Mouse (Mus musculus): ENCODE data around the gene Slc3a1. TPM values are rescaled to one million over a fixed set of nuclear protein-coding genes. Genes with fewer than 3 reads are reported as not detected.

The Slc3a1 gene
- total RNA-seq, 2 experiments from 2014 or later, result 0.17 to 0.23 TPM

DNA sequence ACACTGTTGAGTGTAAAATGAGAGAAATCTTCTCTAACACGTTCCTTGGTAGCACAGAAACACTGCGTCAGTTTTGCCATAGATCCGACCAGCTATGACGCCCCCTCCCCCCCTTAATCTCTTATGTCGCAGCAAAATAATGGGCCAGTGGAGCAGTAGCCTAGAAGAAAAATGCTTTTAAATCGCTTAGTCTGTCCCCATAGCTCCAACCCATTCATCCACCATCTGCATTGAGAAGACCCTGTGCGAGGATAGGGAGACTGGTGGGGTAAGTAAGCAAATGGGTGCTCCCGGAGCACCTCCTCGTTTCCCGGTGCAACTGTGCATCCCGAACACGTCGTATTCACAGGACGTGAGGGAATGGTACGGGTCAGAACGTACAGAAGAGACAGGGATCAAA, 61.4 kb downstream of the Slc3a1 start:
- DNase-seq, result peak in 1 of 2 experiments; percentile 8

DNA sequence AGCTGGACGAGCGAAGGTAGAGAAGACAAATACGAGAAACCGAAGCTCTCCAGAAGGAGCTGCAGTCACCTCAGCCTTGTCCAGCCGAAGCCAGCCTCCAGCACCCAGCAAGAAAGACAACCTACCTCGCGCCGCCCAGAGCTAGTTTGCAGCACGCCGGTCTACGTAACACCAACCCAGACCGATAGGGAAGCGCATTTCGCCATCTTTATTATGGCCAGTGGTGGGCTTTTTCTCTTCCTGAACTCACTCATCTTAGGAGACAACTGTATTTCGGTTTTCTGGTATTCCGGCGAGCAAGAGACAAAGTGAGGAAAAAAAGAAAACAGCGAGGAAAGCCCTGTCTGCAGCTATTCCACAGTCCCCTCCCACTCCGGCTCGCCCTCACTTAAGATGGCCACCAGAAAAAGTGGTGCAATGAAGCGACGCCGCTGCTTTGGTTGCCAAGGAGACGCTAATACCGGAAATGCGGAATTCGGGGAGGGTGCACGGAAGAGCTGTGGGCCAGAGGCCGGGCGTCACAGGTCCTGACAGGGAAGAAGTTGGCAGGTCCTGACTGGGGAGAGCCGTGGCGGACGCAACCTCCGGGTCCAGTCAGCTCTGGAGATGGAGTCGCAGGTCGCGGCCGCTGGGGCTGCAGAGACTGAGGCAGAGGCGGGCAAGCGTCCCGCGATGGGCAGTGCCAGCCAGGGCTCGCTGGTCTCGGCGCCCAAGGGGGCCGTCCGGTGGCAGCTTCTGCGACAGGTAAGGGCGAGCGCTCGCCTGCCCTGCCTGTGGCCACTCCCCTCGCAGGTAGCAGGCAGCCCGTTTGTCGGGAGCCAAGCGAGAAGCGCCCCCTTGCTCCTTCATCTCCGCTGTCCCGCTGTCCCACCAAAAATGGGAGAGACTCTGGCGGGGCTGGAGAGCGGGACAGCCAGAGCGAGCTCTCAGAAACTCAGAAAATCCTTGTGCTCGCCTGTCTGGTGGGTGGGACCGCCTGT, 62.2 kb downstream of the Slc3a1 start, which contains the start of the genes Prepl and Camkmt:
Prepl (minus strand) TSS at position 122 of the 980 bp plus-strand sequence.
Camkmt (plus strand) TSS at position 433 of the 980 bp plus-strand sequence.
- DNase-seq, result peak; percentile 96 to 97

DNA sequence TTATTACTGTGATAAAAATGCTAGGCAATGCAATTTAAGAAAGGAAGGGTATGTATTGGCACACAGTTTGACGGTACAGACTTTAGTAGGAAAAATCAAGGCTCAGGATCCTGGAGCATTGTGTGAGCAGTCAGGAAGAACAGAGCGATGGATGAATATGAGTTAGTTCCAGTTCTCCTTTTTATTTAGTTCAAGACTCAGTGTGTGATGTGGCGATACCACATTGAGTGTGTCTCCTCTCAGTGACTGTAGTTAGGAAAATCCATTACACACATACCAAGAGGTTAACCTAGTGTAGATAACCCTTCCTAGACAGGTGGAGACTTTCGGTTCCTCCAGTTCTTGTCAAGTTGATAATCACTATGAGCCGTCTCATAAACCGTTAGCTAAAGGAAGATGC, 63.6 kb downstream of the Slc3a1 start:
- no peak for DNase-seq

DNA sequence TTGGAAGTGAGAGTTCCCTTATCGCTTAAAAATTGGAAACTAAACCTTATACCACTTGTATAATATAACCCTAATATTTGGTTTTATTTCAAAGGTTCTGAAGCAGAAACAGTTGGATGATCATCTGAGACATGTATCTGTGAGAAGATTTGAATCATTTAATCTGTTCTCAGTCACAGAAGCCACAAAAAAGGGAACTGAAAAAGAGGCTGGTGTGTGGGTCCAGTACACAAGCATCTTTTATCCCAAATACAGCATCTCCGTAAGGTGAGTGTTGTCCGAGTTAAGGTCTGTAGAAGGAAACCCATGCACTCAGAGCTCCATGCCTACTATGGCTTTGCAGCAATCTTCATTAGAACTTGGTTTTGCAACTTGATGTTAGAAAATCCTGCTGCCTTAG, 68.2 kb downstream of the Slc3a1 start:
- DNase-seq, result no peak

DNA sequence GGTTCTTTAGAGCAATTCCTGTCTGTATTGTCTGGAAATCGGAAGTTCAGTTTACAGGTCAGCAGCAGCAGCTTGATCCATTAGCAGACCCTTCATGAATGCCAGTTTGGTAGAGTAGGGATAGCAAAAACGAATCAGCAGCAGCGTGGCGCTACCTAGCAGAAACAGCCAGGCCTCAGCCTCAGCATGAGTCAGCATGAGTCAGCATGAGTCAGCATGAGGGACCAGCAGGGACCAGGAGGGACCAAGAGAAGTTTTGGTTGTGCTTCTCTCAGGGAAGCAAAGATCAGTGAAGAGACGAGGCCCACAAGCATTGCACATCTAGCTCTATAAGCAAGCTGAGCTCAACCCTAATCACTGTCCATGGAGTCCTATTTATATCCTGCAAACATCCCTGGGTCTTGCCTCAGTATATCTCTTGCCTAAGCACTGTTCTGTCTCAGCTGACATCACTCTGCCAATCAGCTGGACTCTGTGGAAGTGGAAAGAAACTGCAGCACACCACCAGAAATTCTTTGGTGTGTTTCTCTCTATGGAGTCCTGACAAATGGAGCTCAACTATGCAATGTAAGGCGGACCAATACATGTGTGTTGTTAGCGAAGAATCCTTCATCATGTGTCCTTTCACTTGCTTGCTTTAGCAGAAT, 70.6 kb downstream of the Slc3a1 start:
- DNase-seq, result no peak

DNA sequence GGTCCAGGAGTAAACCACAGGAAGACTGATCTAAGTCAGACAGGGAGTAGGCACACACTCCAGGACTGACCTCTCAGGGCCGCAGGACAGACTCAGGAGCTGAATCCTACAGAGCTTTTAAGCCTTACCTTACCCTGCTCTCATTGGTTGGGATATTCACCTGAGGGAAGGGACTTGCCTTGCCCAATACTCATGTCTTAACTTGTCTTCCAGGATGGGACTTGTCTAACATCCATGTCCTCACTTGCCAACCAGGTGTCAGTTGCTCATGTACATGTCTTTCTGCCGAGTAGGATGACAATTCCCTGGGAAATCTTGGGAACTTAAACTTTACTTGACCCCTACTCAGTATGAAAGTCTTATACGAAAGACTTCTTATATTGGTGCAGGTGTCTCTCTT, 72.1 kb downstream of the Slc3a1 start:
- DNase-seq, result no peak

DNA sequence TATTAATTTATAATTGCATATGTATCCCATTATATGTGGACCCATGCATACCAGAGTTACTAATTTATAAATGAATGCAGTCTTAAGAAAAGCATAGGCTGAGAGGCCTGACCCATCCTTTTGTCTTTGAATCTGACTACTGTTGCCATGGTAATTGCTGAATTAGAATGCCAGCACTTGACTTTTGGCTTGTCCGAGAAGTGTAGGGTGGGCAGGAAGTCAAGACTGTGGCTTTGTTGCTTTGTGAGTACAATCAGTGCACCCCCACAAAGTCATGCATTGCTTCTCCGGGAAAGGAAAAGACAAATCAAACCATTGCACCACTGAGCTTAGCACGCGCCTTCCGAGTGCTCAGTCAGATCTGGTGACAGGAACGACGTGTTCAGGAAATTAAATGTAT, 73.6 kb downstream of the Slc3a1 start:
- DNase-seq, result no peak

DNA sequence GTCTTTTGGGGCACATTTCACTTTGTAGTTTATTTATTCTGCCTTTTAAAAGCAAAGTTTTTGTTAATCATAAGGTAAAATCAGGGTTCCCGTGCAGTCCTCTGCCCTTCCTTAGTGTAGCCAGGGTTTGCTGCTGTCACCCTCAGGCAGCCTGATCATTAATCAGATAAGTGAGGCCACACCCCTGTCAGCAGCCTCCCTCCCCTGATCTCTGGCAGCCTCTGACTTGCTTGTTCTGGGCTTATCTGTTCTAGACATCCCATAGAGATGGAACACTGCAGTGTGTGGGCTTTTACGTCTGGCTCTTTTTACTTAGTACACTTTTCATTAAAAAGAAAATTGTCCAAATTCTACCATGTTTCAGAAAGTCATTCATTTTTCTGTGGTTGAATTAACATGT, 75.1 kb downstream of the Slc3a1 start:
- peak; percentile 14 to 55 for DNase-seq

DNA sequence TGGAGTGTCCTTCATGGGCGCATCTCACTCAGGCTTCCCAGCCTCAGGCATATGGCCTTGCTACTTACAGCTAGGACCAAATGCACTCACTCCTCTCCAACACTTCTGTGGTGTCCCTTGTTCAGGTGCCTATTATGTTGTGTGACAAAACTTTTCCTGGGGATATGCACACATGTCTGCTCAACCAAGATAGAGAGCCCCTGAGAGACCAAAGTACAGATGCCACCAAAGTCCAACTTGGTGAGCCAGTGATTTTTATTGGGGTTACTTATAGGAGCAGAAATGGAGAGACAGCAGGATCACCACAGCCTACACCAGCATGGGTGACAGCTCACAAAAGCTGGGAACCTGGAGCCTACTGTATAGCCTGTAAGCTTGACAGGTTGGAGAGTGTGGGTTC, 82.5 kb downstream of the Slc3a1 start:
- no peak for DNase-seq

DNA sequence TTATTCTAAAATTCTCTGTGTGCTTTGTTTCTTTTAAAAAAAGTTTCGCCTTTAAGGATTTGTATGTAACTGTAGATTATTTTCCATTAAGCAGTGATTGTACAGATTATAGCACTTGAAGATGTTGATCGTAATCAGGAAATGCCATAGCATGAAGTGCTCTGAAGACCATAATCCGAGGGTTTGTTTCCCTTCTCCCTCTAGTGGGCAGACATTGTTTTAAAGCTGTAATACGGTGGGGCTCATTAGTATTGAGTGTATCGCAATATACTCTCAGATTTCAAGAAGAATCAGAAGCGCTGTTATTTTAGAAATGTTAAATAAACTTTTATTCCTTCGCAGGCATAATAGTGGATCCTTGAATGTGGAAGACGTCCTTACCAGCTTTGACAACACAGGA, 85.3 kb downstream of the Slc3a1 start:
- DNase-seq, result no peak

Other genes with a start within 250 kb of the Slc3a1 start
- gene Lrpprc, start 237.6 kb upstream of the Slc3a1 start, total RNA-seq (2021), result 10 to 100 TPM; 73.2 to 82.1 TPM
- gene Ppm1b, start 71.6 kb upstream of the Slc3a1 start, total RNA-seq (2021), result 100 to 1,000 TPM; 106 to 143 TPM
- gene Prepl, start 61.9 kb downstream of the Slc3a1 start, total RNA-seq (2021), result 10 to 100 TPM; 35.6 to 37.2 TPM
- 1 to 10 TPM; 6.3 to 7.6 TPM for gene Camkmt, start 62.2 kb downstream of the Slc3a1 start, total RNA-seq (2021)

Data from adrenal gland, postnatal 36 days (tissue).